Mouse (Mus musculus): ENCODE data around the gene Evx2.

The Evx2 gene

GRCm38 (mm10) chr2:74659507-74660005 lies at the start of gene Evx2:
Gene Evx2 (minus strand): TSS chr2:74659557.
- peak; percentile 21 for DNase-seq

- DNase-seq, result no peak
Measured at GRCm38 (mm10) chr2:74708676-74709075, 49.3 kb upstream of the Evx2 start.

DNA sequence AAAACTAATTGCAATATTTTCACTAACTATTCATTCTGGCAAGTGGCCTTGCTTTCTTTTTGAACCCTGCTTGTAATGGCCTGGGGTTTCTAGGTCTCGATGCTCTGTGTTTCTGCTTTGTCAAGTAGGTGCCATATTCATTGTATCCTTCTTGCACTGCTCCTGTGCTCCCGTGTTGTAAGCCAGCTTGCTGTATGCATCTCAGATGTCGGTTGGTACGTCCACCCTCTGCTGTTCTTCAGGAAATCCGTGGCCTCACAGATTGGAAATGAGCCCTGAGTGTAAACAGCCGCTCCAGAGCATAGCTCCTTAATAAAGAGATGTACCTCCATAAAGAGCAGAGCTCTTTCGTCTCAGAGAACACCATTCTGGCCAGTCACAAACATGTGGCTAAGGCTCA lies 48.2 kb upstream of the Evx2 start:
- no peak for DNase-seq

GRCm38 (mm10) chr2:74706393-74706960 lies 47.1 kb upstream of the Evx2 start:
- DNase-seq, result no peak

GRCm38 (mm10) chr2:74705467-74706089 lies 46.2 kb upstream of the Evx2 start:
- DNase-seq, result no peak

DNA sequence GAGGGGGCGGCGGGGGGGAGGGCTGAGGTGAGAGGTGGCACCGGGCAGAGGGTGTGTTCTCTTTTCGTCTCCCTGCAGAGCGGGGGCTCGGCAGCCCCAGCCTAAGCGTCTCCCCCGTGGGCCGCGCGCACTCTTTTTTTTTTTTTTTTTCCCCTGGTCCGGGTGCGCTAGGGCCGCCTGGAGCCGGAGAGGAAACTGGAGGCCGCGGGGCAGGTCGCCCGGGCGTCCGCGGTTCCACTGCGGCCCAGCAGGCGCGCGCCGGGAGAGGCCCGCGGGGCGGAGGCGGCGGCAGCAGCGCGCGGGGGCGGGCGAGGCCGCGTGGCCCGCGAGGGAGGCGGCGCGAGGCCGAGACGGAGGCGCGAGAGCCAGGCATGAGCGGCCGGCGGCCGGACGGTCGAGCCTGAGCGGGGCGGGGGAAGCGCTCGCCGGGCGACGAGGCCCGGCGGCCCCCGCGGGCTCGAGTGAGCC lies 45.7 kb upstream of the Evx2 start:
- DNase-seq, result no peak

GRCm38 (mm10) chr2:74704393-74704998 lies 45.1 kb upstream of the Evx2 start, which contains the start of gene Hoxd8:
Gene Hoxd8 (plus strand): TSS chr2:74704615.
- peak; percentile 69 for DNase-seq

- DNase-seq, result no peak
Measured at GRCm38 (mm10) chr2:74703720-74704392, 44.5 kb upstream of the Evx2 start.

GRCm38 (mm10) chr2:74703317-74703716 lies 44.0 kb upstream of the Evx2 start:
- DNase-seq, result no peak

- DNase-seq, result no peak
Measured at GRCm38 (mm10) chr2:74702820-74703219, 43.5 kb upstream of the Evx2 start.

DNA sequence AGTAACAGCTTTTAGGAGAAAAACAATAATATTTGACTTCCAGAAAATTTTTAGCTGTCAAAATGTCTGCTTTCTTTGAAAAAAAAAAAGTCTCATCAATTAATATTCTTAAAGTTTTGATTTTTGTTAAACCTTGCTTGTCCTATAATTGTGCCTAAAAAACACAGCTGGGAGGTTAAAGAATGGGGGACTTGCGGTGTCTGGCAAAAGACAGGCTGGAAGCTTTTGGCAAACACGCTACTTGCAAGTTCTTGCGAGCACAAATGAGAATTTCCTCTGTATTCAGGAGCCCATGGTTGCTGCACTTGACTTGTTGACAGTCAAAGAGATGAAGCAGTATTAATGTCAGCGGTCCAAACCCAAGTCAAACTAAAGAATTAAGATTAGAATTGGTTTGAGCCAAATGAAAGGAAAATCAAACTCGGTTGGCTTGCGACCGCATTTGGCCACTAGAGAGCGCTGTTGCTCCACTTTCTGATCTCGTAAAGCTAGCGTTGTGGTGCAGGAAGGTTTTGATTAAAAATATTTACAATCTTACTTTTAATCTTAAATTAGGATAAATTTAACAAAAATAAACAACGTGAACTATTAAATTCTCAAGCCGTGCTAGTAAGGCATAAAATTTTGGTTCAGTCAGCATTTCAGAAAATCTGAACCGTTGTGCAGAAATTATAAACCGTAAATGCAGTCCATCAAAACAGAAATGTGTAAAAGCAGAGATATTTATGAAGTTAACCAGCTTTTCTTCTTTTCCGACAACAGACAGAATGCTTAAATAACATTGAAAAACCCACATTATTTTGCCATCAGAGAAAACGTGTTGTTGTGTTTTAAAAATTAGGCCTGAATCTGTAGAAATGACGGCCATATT lies 42.8 kb upstream of the Evx2 start:
- peak; percentile 82 for DNase-seq

DNA sequence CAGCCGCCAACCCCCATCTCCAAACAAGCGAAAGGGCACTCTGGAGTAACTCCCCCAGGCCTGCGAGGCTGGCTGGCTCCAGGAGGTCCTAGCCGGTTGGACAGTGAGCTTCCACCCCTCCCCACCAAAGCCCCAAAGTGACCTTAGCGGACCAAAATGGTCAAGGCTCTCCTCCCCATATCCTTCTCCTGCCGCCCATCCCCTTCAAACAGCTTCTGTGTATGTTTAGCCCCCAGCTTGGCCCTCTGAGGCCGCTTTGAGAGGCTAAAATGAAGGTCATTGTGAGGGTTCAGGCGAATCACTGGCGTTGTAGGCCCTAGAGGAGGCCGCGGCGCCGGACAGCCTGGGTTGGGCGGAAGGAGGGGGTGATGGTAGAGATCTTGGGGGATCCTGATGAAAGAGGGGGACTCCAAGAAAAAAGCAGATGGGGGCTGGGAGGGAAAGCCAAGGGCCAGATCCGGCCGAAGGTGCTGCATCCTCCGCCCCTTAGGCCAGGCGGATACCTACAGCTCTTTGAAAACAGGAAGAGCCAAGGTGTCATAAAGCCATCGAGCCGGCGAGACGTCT lies 41.3 kb upstream of the Evx2 start:
- DNase-seq, result no peak

DNA sequence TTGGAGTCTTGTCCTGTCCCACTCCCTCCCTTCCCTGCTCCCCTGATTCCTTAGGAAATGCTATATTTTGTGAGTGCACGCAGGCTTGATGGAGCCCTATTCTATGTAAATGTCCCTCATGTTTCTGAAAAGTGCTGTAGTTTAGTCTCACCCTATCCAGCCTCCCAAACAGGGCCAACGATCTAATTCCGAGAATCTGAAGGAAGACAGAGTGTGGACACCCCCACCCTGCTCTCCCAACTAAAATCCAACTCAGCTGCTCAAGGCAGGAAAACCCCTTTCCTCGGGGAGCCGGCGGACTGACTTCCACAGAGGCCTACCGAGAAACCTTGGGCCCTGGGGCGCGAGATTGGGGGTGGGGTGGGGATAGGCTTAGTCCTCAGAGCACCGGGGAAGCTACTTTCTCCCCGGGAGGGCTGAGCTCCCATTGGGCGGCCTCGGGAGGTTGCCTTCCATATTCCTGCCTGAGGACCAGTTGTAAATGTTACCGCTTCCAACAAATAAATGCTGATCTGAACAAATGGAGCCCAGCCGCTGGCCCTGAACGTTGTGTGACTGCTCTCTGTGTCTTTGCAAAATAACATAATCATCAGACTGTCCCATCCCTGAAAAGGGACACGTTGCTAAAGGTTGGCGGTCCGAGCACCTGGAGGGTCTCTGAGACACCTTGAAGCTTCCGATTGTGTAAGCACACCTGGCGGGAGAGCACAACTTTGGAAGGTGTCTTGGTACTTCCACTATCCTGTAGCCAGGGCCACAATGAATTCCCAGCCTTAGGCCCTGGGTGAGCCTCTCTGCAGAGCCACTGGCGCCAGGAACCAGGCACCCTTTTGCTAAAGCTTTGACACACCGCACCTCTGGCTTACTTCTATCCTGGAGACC lies 40.5 kb upstream of the Evx2 start:
- no peak for DNase-seq

DNA sequence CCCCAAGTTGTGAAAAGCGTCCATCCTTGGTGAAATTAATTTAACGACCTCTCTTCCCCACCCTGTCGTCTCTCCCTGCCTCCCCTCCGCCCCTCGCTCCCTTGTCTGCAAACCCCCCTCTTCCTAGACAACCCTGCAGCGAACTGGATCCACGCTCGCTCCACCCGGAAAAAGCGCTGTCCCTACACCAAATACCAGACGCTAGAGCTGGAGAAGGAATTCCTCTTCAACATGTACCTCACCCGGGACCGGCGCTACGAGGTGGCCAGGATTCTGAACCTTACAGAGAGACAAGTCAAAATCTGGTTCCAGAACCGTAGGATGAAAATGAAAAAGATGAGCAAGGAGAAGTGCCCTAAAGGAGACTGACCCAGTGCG lies 39.7 kb upstream of the Evx2 start:
- no peak for DNase-seq

DNA sequence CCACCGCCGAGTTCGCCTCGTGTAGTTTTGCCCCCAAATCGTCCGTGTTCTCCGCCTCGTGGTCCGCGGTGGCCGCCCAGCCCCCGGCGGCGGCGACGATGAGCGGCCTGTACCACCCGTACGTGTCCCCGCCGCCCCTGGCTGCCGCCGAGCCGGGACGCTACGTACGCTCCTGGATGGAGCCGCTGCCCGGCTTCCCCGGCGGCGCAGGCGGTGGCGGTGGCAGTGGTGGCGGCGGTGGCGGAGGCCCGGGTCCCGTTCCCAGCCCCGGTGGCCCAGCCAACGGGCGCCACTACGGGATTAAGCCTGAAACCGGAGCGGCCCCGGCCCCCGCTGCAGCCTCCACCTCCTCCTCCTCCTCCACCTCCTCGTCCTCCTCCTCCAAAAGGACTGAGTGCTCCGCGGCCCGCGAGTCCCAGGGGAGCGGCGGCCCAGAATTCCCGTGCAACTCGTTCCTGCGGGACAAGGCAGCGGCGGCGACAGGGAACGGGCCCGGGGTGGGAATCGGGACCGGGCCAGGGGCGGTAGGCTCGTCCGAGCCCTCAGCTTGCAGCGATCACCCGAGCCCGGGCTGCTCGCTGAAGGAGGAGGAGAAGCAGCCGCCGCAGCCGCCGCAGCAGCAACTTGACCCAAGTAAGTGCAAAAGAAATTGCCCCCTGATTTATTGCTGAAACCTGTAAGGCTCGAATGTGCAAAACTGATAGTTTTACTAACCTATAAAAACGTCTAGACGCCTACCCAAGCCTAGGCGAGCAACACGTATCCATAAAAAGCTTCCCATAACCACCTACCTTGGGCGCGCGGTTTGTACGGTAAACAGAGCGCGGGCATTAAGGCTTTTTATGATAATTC lies 39.1 kb upstream of the Evx2 start:
- no peak for DNase-seq

DNA sequence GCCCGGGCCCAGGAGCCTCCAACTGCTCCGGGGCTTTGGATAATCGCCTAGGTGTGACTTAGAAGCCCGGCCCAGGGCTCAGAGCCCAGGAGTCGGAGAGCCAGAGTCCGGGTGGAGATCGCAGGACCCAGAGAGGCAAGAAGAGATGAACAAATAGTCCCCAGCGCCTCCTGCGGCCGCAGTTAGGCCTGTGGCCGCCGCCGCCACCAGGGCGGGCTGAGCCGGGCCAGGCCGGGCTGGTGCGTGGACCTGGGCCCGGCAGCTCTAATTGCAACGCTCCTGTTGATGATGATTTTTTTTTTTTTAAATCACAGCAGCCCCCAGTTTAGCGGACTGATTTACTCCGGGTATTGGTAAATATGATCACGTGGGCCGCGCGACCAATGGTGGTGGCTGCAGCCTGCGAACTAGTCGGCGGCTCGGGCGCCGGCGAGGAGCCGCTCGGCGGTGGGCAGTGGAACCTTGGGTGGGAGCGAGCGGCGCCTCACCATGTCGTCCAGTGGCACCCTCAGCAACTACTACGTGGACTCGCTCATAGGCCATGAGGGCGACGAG lies 38.3 kb upstream of the Evx2 start, which contains the start of gene Hoxd9:
Hoxd9 (plus strand) TSS at position 161 of the 555 bp plus-strand sequence.
- DNase-seq, result peak; percentile 68

GRCm38 (mm10) chr2:74696442-74697335 lies 37.3 kb upstream of the Evx2 start:
- DNase-seq, result no peak

GRCm38 (mm10) chr2:74695813-74696430 lies 36.6 kb upstream of the Evx2 start:
- no peak for DNase-seq

Measured in retina, postnatal 1 day (tissue).